Mouse (Mus musculus): ENCODE results near the gene Ptprs.
"Not testable (repeated sequence)": the region's sequence is repeated elsewhere in the genome, so short reads cannot be mapped to it uniquely, and the experiment has no call there.

Gene Ptprs

GRCm38 (mm10) chr17:56476402-56476752 lies at the start of gene Ptprs:
Ptprs (minus strand) TSS chr17:56476483.
- DNase-seq: peak; percentile 96

- DNase-seq: no peak
These were observed 48.7 kb upstream of the Ptprs start for GRCm38 (mm10) chr17:56524943-56525342.

- no peak for DNase-seq
These were observed 46.5 kb upstream of the Ptprs start for GRCm38 (mm10) chr17:56522744-56523143.

- no peak for DNase-seq
These were observed 39.6 kb upstream of the Ptprs start for GRCm38 (mm10) chr17:56515690-56516410.

GRCm38 (mm10) chr17:56514916-56515315 lies 38.6 kb upstream of the Ptprs start:
- DNase-seq: no peak

GRCm38 (mm10) chr17:56514330-56514729 lies 38.0 kb upstream of the Ptprs start:
- DNase-seq: no peak

- no peak for DNase-seq
These were observed 36.0 kb upstream of the Ptprs start, which contains the start of gene Znrf4 for GRCm38 (mm10) chr17:56512310-56512709. Znrf4 (minus strand) TSS chr17:56512431.

- no peak for DNase-seq
These were observed 35.4 kb upstream of the Ptprs start for GRCm38 (mm10) chr17:56511707-56512090.

- DNase-seq: no peak
These were observed 34.9 kb upstream of the Ptprs start for GRCm38 (mm10) chr17:56510970-56511706.

GRCm38 (mm10) chr17:56510473-56510969 lies 34.2 kb upstream of the Ptprs start:
- DNase-seq: no peak

GRCm38 (mm10) chr17:56509707-56510472 lies 33.6 kb upstream of the Ptprs start:
- DNase-seq: no peak

GRCm38 (mm10) chr17:56509021-56509640 lies 32.8 kb upstream of the Ptprs start:
- DNase-seq: no peak

GRCm38 (mm10) chr17:56507161-56508068 lies 31.1 kb upstream of the Ptprs start:
- peak; percentile 97 for DNase-seq

GRCm38 (mm10) chr17:56506417-56507065 lies 30.3 kb upstream of the Ptprs start:
- DNase-seq: peak; percentile 15

- DNase-seq: no peak
These were observed 29.1 kb upstream of the Ptprs start for GRCm38 (mm10) chr17:56505401-56505800.

- no peak for DNase-seq
These were observed 26.2 kb upstream of the Ptprs start for GRCm38 (mm10) chr17:56502526-56502925.

GRCm38 (mm10) chr17:56501635-56502400 lies 25.5 kb upstream of the Ptprs start:
- not testable (repeated sequence) for DNase-seq

- no peak for DNase-seq
These were observed 22.9 kb upstream of the Ptprs start for GRCm38 (mm10) chr17:56499229-56499628.

- no peak for DNase-seq
These were observed 18.2 kb upstream of the Ptprs start for GRCm38 (mm10) chr17:56494480-56494879.

GRCm38 (mm10) chr17:56493841-56494240 lies 17.6 kb upstream of the Ptprs start:
- DNase-seq: no peak
